Mouse (Mus musculus) skeletal muscle tissue, adult 2 months (tissue): Measurements from ENCODE around the gene Asf1b.
"Not testable (repeated sequence)": the region's sequence is repeated elsewhere in the genome, so short reads cannot be mapped to it uniquely, and the experiment has no call there.

ENCODE experiments used
- DNase-seq: peaks from one replicate; pipeline ENCODE4 v3.0.0-alpha.2; 2012; ENCODE audit warnings: low read depth, low spot score

The Asf1b gene

GRCm38 (mm10) chr8:83964015-83964765 lies 8.9 kb downstream of the Asf1b start:
- peak; percentile 90 for DNase-seq

GRCm38 (mm10) chr8:83967701-83968100 lies 12.4 kb downstream of the Asf1b start:
- DNase-seq: no peak

DNA sequence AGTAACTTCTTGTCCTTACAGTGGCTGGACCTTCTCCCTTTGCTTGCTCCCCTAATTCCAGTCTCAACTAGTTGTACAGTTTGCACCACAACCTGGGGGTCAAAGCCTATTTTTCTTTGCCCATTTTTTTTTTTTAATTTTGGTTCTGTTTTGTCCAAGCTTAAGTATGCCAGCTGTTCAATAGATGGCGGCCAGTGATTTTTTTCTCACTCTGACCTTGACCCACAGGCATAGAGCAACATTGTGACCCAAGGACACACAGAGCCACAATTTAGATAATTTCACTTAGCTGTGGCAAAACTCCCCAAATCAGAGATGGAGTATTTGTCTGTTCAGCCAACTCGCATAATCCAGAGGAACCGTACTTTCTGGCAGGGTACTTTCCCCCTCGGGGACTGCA lies 15.8 kb downstream of the Asf1b start:
- DNase-seq: no peak

- DNase-seq: no peak
Measured at GRCm38 (mm10) chr8:83971661-83972060, 16.4 kb downstream of the Asf1b start.

- DNase-seq: peak; percentile 99
Measured at GRCm38 (mm10) chr8:83972150-83973120, 17.1 kb downstream of the Asf1b start, which contains the start of gene Prkaca. Gene Prkaca, plus strand, starts transcription at chr8:83972993.

GRCm38 (mm10) chr8:83973161-83974031 lies 18.1 kb downstream of the Asf1b start:
- no peak for DNase-seq

- no peak for DNase-seq
Measured at GRCm38 (mm10) chr8:83974521-83974920, 19.2 kb downstream of the Asf1b start.

- DNase-seq: no peak
Measured at GRCm38 (mm10) chr8:83976101-83976630, 20.9 kb downstream of the Asf1b start.

- DNase-seq: no peak
Measured at GRCm38 (mm10) chr8:83976779-83977350, 21.6 kb downstream of the Asf1b start.

- DNase-seq: no peak
Measured at GRCm38 (mm10) chr8:83977646-83978045, 22.3 kb downstream of the Asf1b start.

GRCm38 (mm10) chr8:83978200-83978599 lies 22.9 kb downstream of the Asf1b start:
- no peak for DNase-seq

GRCm38 (mm10) chr8:83980250-83980649 lies 24.9 kb downstream of the Asf1b start:
- peak; percentile 79 for DNase-seq

DNA sequence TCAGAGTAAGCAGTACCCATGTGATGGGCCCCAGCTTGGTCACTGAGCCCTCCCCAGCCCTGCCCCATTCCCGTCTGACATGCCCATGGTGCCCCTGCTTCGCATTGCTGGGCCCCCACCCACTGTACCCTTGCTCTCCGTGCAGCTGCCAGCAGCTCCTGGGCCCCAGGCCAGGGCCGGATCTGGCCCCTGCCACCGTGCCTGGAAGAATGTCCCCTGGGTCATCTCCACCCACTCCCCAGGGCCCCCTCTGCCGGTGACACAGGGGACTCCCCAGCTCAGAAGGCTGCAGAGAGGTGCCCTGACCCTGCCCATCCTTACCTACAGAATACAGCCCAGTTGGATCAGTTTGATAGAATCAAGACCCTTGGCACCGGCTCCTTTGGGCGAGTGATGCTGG lies 25.5 kb downstream of the Asf1b start:
- peak; percentile 75 for DNase-seq

DNA sequence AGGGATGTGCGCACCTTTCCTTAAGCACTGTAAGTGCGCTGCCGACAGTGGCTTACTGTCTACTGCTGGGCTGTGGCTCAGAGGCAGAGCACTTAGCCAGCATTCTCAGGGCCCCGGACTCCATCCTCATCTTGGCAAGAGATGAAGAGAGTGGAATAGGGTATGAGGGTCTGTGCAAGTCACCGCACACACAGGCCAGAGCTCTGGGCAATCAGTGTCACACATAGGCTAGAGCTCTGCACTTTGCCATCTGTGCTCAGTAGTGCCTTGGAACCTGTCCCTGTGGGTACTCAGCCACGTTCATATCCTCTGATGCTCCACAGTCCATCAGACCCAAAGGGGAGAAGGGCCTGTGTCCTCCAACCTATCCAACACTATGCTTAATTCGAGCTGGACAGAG lies 26.2 kb downstream of the Asf1b start:
- DNase-seq: no peak

DNA sequence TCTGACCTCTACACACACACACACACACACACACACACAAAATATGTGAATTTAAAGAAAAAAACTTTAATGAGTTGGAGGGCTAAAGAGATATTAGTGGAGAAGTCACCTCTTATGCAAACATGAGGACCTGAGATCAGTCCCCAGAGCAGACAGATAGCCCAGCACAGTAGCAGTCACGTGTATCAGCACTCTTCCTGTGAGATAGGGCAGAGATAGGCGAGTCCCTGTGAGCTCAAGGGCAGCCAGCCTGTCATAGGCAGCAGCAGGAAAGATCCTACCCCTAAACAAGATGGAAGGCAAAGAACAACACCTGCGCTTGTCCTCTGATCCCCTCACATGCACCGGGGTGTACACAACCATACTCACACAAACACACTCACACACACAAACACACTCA lies 27.1 kb downstream of the Asf1b start:
- no peak for DNase-seq

GRCm38 (mm10) chr8:83983222-83983621 lies 27.9 kb downstream of the Asf1b start:
- not testable (repeated sequence) for DNase-seq

GRCm38 (mm10) chr8:83989243-83989642 lies 33.9 kb downstream of the Asf1b start:
- no peak for DNase-seq

DNA sequence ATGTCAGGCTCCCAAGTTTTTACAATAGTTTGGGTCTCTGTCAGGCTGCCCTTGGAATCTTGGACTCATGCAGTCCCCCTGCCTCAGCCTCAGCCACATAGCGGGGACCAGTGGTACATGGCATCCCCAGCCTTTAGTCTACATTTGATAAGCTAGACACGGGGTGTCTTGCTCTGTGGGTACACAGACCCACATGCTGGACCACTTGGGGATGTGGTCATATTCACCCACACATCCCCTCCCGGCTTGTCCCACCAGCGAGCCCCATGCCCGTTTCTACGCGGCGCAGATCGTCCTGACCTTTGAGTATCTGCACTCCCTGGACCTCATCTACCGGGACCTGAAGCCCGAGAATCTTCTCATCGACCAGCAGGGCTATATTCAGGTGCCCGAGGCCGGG lies 34.9 kb downstream of the Asf1b start:
- DNase-seq: no peak

GRCm38 (mm10) chr8:83992488-83992887 lies 37.2 kb downstream of the Asf1b start:
- no peak for DNase-seq

GRCm38 (mm10) chr8:83994030-83994429 lies 38.7 kb downstream of the Asf1b start:
- DNase-seq: no peak

- DNase-seq: no peak
Measured at GRCm38 (mm10) chr8:83995973-83996372, 40.7 kb downstream of the Asf1b start.
